Mouse (Mus musculus) heart, embryonic 14.5 days (tissue): Measurements from ENCODE around the gene Ern1. TPM values are rescaled to one million over a fixed set of nuclear protein-coding genes. Genes with fewer than 3 reads are reported as not detected.

Experiments used
- ATAC-seq: fragments of 200-750 bp; cut with Nextera tagmentation; 2 replicates; pipeline ENCODE4 v1.8.0; 2017; ENCODE audit warnings: low read depth, moderate TSS enrichment; ENCODE audit not compliant: insufficient number of reproducible peaks, insufficient read depth, low FRiP score
- H3K27ac ChIP-seq, 2 experiments: fragments of 200-500 bp in 1 of 2; fragments of 300-500 bp in 1 of 2; sonication (generic) in 1 of 2; replicated peaks in 1 of 2; 2 replicates each; pipeline ENCODE4 v1.5.1; 2012 to 2014; ENCODE audit warnings: low read depth in 2 of 2, low read length in 2 of 2, control low read depth in 1 of 2, mild to moderate bottlenecking in 1 of 2, mixed read lengths in 1 of 2; ENCODE audit not compliant: control insufficient read depth in 1 of 2, insufficient read depth in 1 of 2
- H3K27me3 ChIP-seq: fragments of 300-500 bp; sonication (generic); 2 replicates; pipeline ENCODE4 v1.6.1; 2014; ENCODE audit warnings: mild to moderate bottlenecking, low read length, control low read depth; ENCODE audit not compliant: control insufficient read depth, insufficient read depth
- H3K36me3 ChIP-seq: fragments of 300-500 bp; sonication (generic); 2 replicates; pipeline ENCODE4 v1.6.1; 2014; ENCODE audit warnings: mild to moderate bottlenecking, control low read depth, low read length, mixed read lengths; ENCODE audit not compliant: control insufficient read depth, insufficient read depth
- H3K4me1 ChIP-seq, 2 experiments: fragments of 200-500 bp in 1 of 2; fragments of 300-500 bp in 1 of 2; sonication (generic) in 1 of 2; 2 replicates each; pipeline ENCODE4 v1.6.1; 2012 to 2014; ENCODE audit warnings: low read length in 2 of 2, control low read depth in 1 of 2, mixed read lengths in 1 of 2; ENCODE audit not compliant: control insufficient read depth in 2 of 2, insufficient read depth in 2 of 2
- H3K4me2 ChIP-seq: fragments of 300-500 bp; sonication (generic); 2 replicates; pipeline ENCODE4 v1.6.1; 2014; ENCODE audit warnings: mild to moderate bottlenecking, low read length
- H3K4me3 ChIP-seq, 2 experiments: fragments of 200-500 bp in 1 of 2; fragments of 300-500 bp in 1 of 2; sonication (generic) in 1 of 2; 2 replicates each; pipeline ENCODE4 v1.5.1; 2012 to 2014; ENCODE audit warnings: low read length in 2 of 2, mild to moderate bottlenecking in 2 of 2, control low read depth in 1 of 2, low read depth in 1 of 2, moderate library complexity in 1 of 2; ENCODE audit not compliant: control insufficient read depth in 1 of 2, insufficient read depth in 1 of 2
- H3K9ac ChIP-seq: fragments of 300-500 bp; sonication (generic); 2 replicates; pipeline ENCODE4 v1.6.1; 2014; ENCODE audit warnings: mild to moderate bottlenecking, low read length
- H3K9me3 ChIP-seq: fragments of 300-500 bp; sonication (generic); 2 replicates; pipeline ENCODE4 v1.6.1; 2016; ENCODE audit warnings: low read length, control low read depth; ENCODE audit not compliant: control insufficient read depth
- WGBS: fragments of 180-500 bp; shearing (Covaris S2); extraction: QIAGEN DNeasy Blood & Tissue Kit; methylation state at CpG from one replicate; pipeline ENCODE4 v1.1.7; 2014; 5-methylcytosine and 5-hydroxymethylcytosine counted together
- polyA plus RNA-seq: library from polyadenylated mRNA; unstranded; fragments of >200 nt; fragmentation: Nextera tagmentation; extraction: Ambion mirVana; gene quantifications from 2 replicates; pipeline ENCODE4 v1.2.1, GENCODE M21; 2014

Ern1 gene
- polyA plus RNA-seq, 1 experiment from 2014 or later, result 4.8 TPM

GRCm38 (mm10) chr11:106418622-106419196 is 68.9 kb downstream of the Ern1 start:
- Histone ChIP-seq H3K4me3 (no peak overlapping the region), H3K9me3 (no peaks in the 10 kb centered on the region), H3K27me3 (no peaks in the 10 kb centered on the region), H3K9ac (no peak overlapping the region), H3K4me1 (peaks cover 0 to 4% of the 10 kb centered on the region in 2 experiments; a peak in 1 of 4 replicates), H3K36me3 (peaks cover 27% of the 10 kb centered on the region; the same call in 1 of the 2 replicates), H3K4me2 (no peak overlapping the region), H3K27ac (no peak overlapping the region)
- 47% methylated on average over 4 of the region's 4 CpGs for WGBS
- ATAC-seq, result no peak

GRCm38 (mm10) chr11:106417860-106418259 is 69.8 kb downstream of the Ern1 start:
- peaks cover 30% of the 10 kb centered on the region for H3K36me3 ChIP-seq
- no peak overlapping the region; a peak in 1 of 4 replicates for H3K27ac ChIP-seq
- H3K4me3 ChIP-seq, result no peak overlapping the region
- no peak for ATAC-seq
- H3K9ac ChIP-seq, result no peak overlapping the region
- no peaks in the 10 kb centered on the region for H3K9me3 ChIP-seq
- H3K27me3 ChIP-seq, result no peaks in the 10 kb centered on the region
- 80% methylated on average over 2 of the region's 2 CpGs for WGBS
- no peaks in the 10 kb centered on the region for H3K4me1 ChIP-seq
- H3K4me2 ChIP-seq, result no peak overlapping the region

- no peaks in the 10 kb centered on the region for H3K4me1 ChIP-seq
- H3K4me2 ChIP-seq, result no peak overlapping the region
- no peaks in the 10 kb centered on the region for H3K27me3 ChIP-seq
- H3K27ac ChIP-seq, result no peak overlapping the region
- H3K36me3 ChIP-seq, result peaks cover 27% of the 10 kb centered on the region
- H3K9me3 ChIP-seq, result no peaks in the 10 kb centered on the region
- WGBS, result 54% methylated on average over 3 of the region's 3 CpGs
- no peak for ATAC-seq
- H3K9ac ChIP-seq, result peak overlapping the region; percentile 22; the same call in 1 of the 2 replicates
- H3K4me3 ChIP-seq, result no peak overlapping the region
These were observed 71.3 kb downstream of the Ern1 start for GRCm38 (mm10) chr11:106416331-106416730.

GRCm38 (mm10) chr11:106412641-106413360 is 74.9 kb downstream of the Ern1 start:
- no peaks in the 10 kb centered on the region for H3K9me3 ChIP-seq
- no peaks in the 10 kb centered on the region for H3K27me3 ChIP-seq
- no peak overlapping the region for H3K4me2 ChIP-seq
- peaks cover 23% of the 10 kb centered on the region for H3K36me3 ChIP-seq
- no peak overlapping the region for H3K9ac ChIP-seq
- no peak for ATAC-seq
- H3K27ac ChIP-seq, result no peak overlapping the region
- H3K4me3 ChIP-seq, result no peak overlapping the region
- WGBS, result 74% methylated on average over 3 of the region's 3 CpGs
- no peaks in the 10 kb centered on the region for H3K4me1 ChIP-seq

GRCm38 (mm10) chr11:106411157-106411556 is 76.5 kb downstream of the Ern1 start:
- Histone ChIP-seq H3K4me2 (no peak overlapping the region), H3K27me3 (no peaks in the 10 kb centered on the region), H3K4me1 (no peaks in the 10 kb centered on the region), H3K9ac (no peak overlapping the region), H3K27ac (no peak overlapping the region), H3K9me3 (no peaks in the 10 kb centered on the region), H3K4me3 (no peak overlapping the region), H3K36me3 (peaks cover 36% of the 10 kb centered on the region)
- no peak for ATAC-seq
- WGBS, result 78% methylated on average over 2 of the region's 2 CpGs

- H3K4me1 ChIP-seq, result no peaks in the 10 kb centered on the region
- H3K36me3 ChIP-seq, result peaks cover 41% of the 10 kb centered on the region
- 79% methylated on average over 3 of the region's 3 CpGs for WGBS
- no peaks in the 10 kb centered on the region for H3K27me3 ChIP-seq
- no peak for ATAC-seq
- no peak overlapping the region for H3K4me2 ChIP-seq
- no peak overlapping the region for H3K4me3 ChIP-seq
- H3K9me3 ChIP-seq, result no peaks in the 10 kb centered on the region
- H3K9ac ChIP-seq, result no peak overlapping the region
- no peak overlapping the region for H3K27ac ChIP-seq
These were observed 77.1 kb downstream of the Ern1 start for GRCm38 (mm10) chr11:106410507-106410906.

- WGBS, result 61% methylated on average over 4 of the region's 4 CpGs
- H3K4me1 ChIP-seq, result no peaks in the 10 kb centered on the region
- no peak overlapping the region for H3K4me3 ChIP-seq
- no peak overlapping the region for H3K4me2 ChIP-seq
- H3K27me3 ChIP-seq, result no peaks in the 10 kb centered on the region
- no peaks in the 10 kb centered on the region for H3K9me3 ChIP-seq
- no peak for ATAC-seq
- H3K27ac ChIP-seq, result no peak overlapping the region
- H3K36me3 ChIP-seq, result peaks cover 44% of the 10 kb centered on the region
- no peak overlapping the region for H3K9ac ChIP-seq
These were observed 77.6 kb downstream of the Ern1 start for GRCm38 (mm10) chr11:106410011-106410410.
